In genomic region chr12:58334163-58334562, GRCm38 (mm10) we compare ENCODE assay signal across 16 mouse cellular contexts.
DNase-seq lines count a peak whose midpoint lies in the region; ATAC-seq and TF ChIP-seq lines count a peak whose summit lies in the region.
"Had no signal": no experiment of that assay in that cellular context is flagged by ENCODE, and none has a peak within 500 bp of the region (broad histone marks: within the 10 kb centered on the region; RNA-seq: fewer than 3 reads in every experiment).

No protein-coding gene starts in this region.

- no peak for ATAC-seq in hindbrain, embryonic 14.5 days (ENCODE audit: low FRiP score)
- ATAC-seq in hindbrain, embryonic 13.5 days (ENCODE audit: low FRiP score), result no peak
- no peak for ATAC-seq in lung, postnatal 0 days

- no peaks in the 10 kb centered on the region for H3K4me1 ChIP-seq in hindbrain, embryonic 14.5 days (replicated peaks; ENCODE audit: control insufficient read depth, insufficient read depth, low read length)
- H3K4me1 ChIP-seq in hindbrain, embryonic 13.5 days (replicated peaks), result no peaks in the 10 kb centered on the region
- H3K4me1 ChIP-seq in CH12.LX (ENCODE audit: control insufficient read depth in 1 of 2, insufficient read depth in 2 of 2), result no peaks in the 10 kb centered on the region
- H3K4me1 ChIP-seq in MEL (ENCODE audit: control insufficient read depth in 1 of 2, insufficient read depth in 2 of 2, low read length in 2 of 2), result no peaks in the 10 kb centered on the region
- H3K4me1 ChIP-seq in lung, postnatal 0 days (ENCODE audit: insufficient read depth, low read depth, low read length), result no peaks in the 10 kb centered on the region
- H3K4me1 ChIP-seq in thymus, adult 2 months (replicated peaks; ENCODE audit: control insufficient read depth, insufficient read depth, low read length), result no peaks in the 10 kb centered on the region
- H3K4me1 ChIP-seq: embryonic facial prominence, embryonic 15.5 days; forebrain, embryonic 12.5 days; limb, embryonic 13.5 days; liver, embryonic 15.5 days had no signal

- TF ChIP-seq CTCF in CH12.LX (conservative IDR thresholded peaks at IDR 0.05 in 1 of 2, IDR thresholded peaks at IDR 0.05 in 1 of 2; ENCODE audit: low read depth in 2 of 2, low read length in 2 of 2) (peak in 1 of 2 experiments; percentile 21; a peak in 1 of 4 replicates), MEL (IDR thresholded peaks at IDR 0.05 in 2 of 3, conservative IDR thresholded peaks at IDR 0.05 in 1 of 3; ENCODE audit: control insufficient read depth in 1 of 3, insufficient read depth in 1 of 3, low read depth in 2 of 3, low read length in 3 of 3, poor library complexity in 1 of 3, severe bottlenecking in 1 of 3) (peak in 1 of 3 experiments; percentile 7; a peak in 1 of 6 replicates)
- TF ChIP-seq CTCF in lung, postnatal 0 days (IDR thresholded peaks at IDR 0.05), result peak; percentile 26
- TF ChIP-seq CTCF in thymus, adult 2 months (IDR thresholded peaks at IDR 0.05; ENCODE audit: borderline replicate concordance, control insufficient read depth, extremely low read depth, insufficient read depth, low read length, poor library complexity), result no peak

- no peaks in the 10 kb centered on the region for H3K27me3 ChIP-seq in hindbrain, embryonic 14.5 days (ENCODE audit: control insufficient read depth, insufficient read depth, low read length)
- H3K27me3 ChIP-seq in hindbrain, embryonic 13.5 days, result no peaks in the 10 kb centered on the region
- H3K27me3 ChIP-seq in CH12.LX (replicated peaks), result no peaks in the 10 kb centered on the region
- no peaks in the 10 kb centered on the region for H3K27me3 ChIP-seq in MEL (ENCODE audit: control insufficient read depth in 1 of 2, insufficient read depth in 2 of 2, low read length in 2 of 2)
- no peaks in the 10 kb centered on the region for H3K27me3 ChIP-seq in lung, postnatal 0 days (replicated peaks; ENCODE audit: insufficient read depth, low read length)
- H3K27me3 ChIP-seq in thymus, adult 2 months (ENCODE audit: control insufficient read depth, insufficient read depth, low read length), result no peaks in the 10 kb centered on the region
- H3K27me3 ChIP-seq: embryonic facial prominence, embryonic 15.5 days; forebrain, embryonic 12.5 days; limb, embryonic 13.5 days; liver, embryonic 15.5 days had no signal

- peak; percentile 20 for DNase-seq in hindbrain, embryonic 14.5 days (ENCODE audit: low spot score)
- DNase-seq in CH12.LX (ENCODE audit: extremely low read depth) (peak; percentile 39), MEL (ENCODE audit: low read depth, low spot score) (peak; percentile 5)
- DNase-seq in lung, postnatal 0 days (ENCODE audit: low spot score), result no peak
- DNase-seq in thymus, postnatal 0 days (ENCODE audit: low spot score), result no peak
- DNase-seq in cerebellum, postnatal 4 days (ENCODE audit: low spot score in 2 of 2), result no peak
- DNase-seq in thymus, adult 2 months, result no peak
- DNase-seq: heart, postnatal 10 days; kidney, postnatal 25 days; thymus, adult 18-20 months had no signal

- H3K36me3 ChIP-seq in hindbrain, embryonic 14.5 days (replicated peaks; ENCODE audit: control insufficient read depth, insufficient read depth), result no peaks in the 10 kb centered on the region
- H3K36me3 ChIP-seq in hindbrain, embryonic 13.5 days, result no peaks in the 10 kb centered on the region
- H3K36me3 ChIP-seq in CH12.LX (replicated peaks in 1 of 2; ENCODE audit: control insufficient read depth in 1 of 2, insufficient read depth in 1 of 2, low read length in 1 of 2) (no peaks in the 10 kb centered on the region), MEL (ENCODE audit: control insufficient read depth in 1 of 2, insufficient read depth in 2 of 2, low read length in 2 of 2) (no peaks in the 10 kb centered on the region)
- H3K36me3 ChIP-seq in lung, postnatal 0 days (ENCODE audit: insufficient read depth, low read length), result no peaks in the 10 kb centered on the region
- no peaks in the 10 kb centered on the region for H3K36me3 ChIP-seq in thymus, adult 2 months (ENCODE audit: control insufficient read depth, insufficient read depth, low read length)
- H3K36me3 ChIP-seq: embryonic facial prominence, embryonic 15.5 days; forebrain, embryonic 12.5 days; limb, embryonic 13.5 days; liver, embryonic 15.5 days; midbrain, embryonic 10.5 days had no signal

- no peaks in the 10 kb centered on the region for H3K79me2 ChIP-seq in CH12.LX (replicated peaks; ENCODE audit: control insufficient read depth, extremely low read depth, insufficient read depth, poor library complexity, severe bottlenecking)
- H3K79me2 ChIP-seq in MEL (ENCODE audit: control insufficient read depth, insufficient read depth, low read length, poor library complexity), result no peaks in the 10 kb centered on the region

- dilution Hi-C loops in CH12.LX (cut with MboI; ENCODE audit: extremely low pct_ligation_motif_present, extremely low pct_unique_long_range_greater_than_20kb, low sequenced_read_pairs), result no loop called here

- H3K4me2 ChIP-seq in hindbrain, embryonic 14.5 days (replicated peaks), result no peak overlapping the region
- H3K4me2 ChIP-seq in hindbrain, embryonic 13.5 days, result no peak overlapping the region
- H3K4me2 ChIP-seq in CH12.LX (ENCODE audit: insufficient read depth, low read depth, poor library complexity, severe bottlenecking), result no peak overlapping the region
- no peak overlapping the region for H3K4me2 ChIP-seq in lung, postnatal 0 days (replicated peaks; ENCODE audit: low read depth, low read length)
- H3K4me2 ChIP-seq: embryonic facial prominence, embryonic 15.5 days; forebrain, embryonic 12.5 days; limb, embryonic 13.5 days; liver, embryonic 15.5 days had no signal

- H3K4me3 ChIP-seq in hindbrain, embryonic 14.5 days (replicated peaks; ENCODE audit: low read length), result no peak overlapping the region
- no peak overlapping the region for H3K4me3 ChIP-seq in hindbrain, embryonic 13.5 days
- H3K4me3 ChIP-seq in CH12.LX (replicated peaks in 1 of 3; ENCODE audit: low read depth in 2 of 3, low read length in 2 of 3, poor library complexity in 1 of 3) (no peak overlapping the region), MEL (ENCODE audit: control insufficient read depth in 1 of 2, insufficient read depth in 1 of 2, low read depth in 2 of 2, low read length in 2 of 2) (no peak overlapping the region)
- no peak overlapping the region for H3K4me3 ChIP-seq in lung, postnatal 0 days (ENCODE audit: low read depth, low read length)
- H3K4me3 ChIP-seq in thymus, adult 2 months (ENCODE audit: control insufficient read depth, insufficient read depth, low read length), result no peak overlapping the region
- H3K4me3 ChIP-seq: embryonic facial prominence, embryonic 15.5 days; forebrain, embryonic 12.5 days; limb, embryonic 13.5 days; liver, embryonic 15.5 days; midbrain, embryonic 10.5 days had no signal

- H3K9ac ChIP-seq in hindbrain, embryonic 14.5 days, result no peak overlapping the region
- H3K9ac ChIP-seq in hindbrain, embryonic 13.5 days, result no peak overlapping the region
- H3K9ac ChIP-seq in CH12.LX (ENCODE audit: insufficient read depth, low read depth), result no peak overlapping the region
- no peak overlapping the region for H3K9ac ChIP-seq in MEL (ENCODE audit: control insufficient read depth, low read depth, low read length, poor library complexity, severe bottlenecking)
- no peak overlapping the region for H3K9ac ChIP-seq in lung, postnatal 0 days (replicated peaks; ENCODE audit: low read depth)
- H3K9ac ChIP-seq: embryonic facial prominence, embryonic 15.5 days; forebrain, embryonic 12.5 days; limb, embryonic 13.5 days; liver, embryonic 15.5 days had no signal

- H3K9me3 ChIP-seq in hindbrain, embryonic 14.5 days (ENCODE audit: control insufficient read depth, low read length), result no peaks in the 10 kb centered on the region
- no peaks in the 10 kb centered on the region for H3K9me3 ChIP-seq in hindbrain, embryonic 13.5 days
- H3K9me3 ChIP-seq in CH12.LX (replicated peaks; ENCODE audit: low read length), result no peaks in the 10 kb centered on the region
- no peaks in the 10 kb centered on the region for H3K9me3 ChIP-seq in MEL (replicated peaks; ENCODE audit: insufficient read depth, low read length)
- no peaks in the 10 kb centered on the region for H3K9me3 ChIP-seq in lung, postnatal 0 days (ENCODE audit: low read length)
- H3K9me3 ChIP-seq: embryonic facial prominence, embryonic 15.5 days; forebrain, embryonic 12.5 days; limb, embryonic 13.5 days; liver, embryonic 15.5 days; midbrain, embryonic 10.5 days had no signal

- TF ChIP-seq RAD21 in CH12.LX (IDR thresholded peaks at IDR 0.05; ENCODE audit: low read depth, low read length) (no peak; the same call in none of the 2 replicates), MEL (IDR thresholded peaks at IDR 0.05; ENCODE audit: low read depth, low read length) (no peak; the same call in 1 of the 2 replicates)

- in situ Hi-C loops in CH12.LX (cut with MboI; ENCODE audit: low pct_ligation_motif_present, low pct_unique_long_range_greater_than_20kb, low sequenced_read_pairs), result no loop called here

- no peak overlapping the region for H3K27ac ChIP-seq in hindbrain, embryonic 14.5 days
- no peak overlapping the region for H3K27ac ChIP-seq in hindbrain, embryonic 13.5 days
- no peak overlapping the region for H3K27ac ChIP-seq in CH12.LX (ENCODE audit: insufficient read depth, low read depth)
- no peak overlapping the region for H3K27ac ChIP-seq in MEL (ENCODE audit: control insufficient read depth, low read depth, low read length)
- H3K27ac ChIP-seq in lung, postnatal 0 days (ENCODE audit: low read length), result no peak overlapping the region
- no peak overlapping the region for H3K27ac ChIP-seq in thymus, adult 2 months (ENCODE audit: control insufficient read depth, insufficient read depth, low read length)
- H3K27ac ChIP-seq: embryonic facial prominence, embryonic 15.5 days; forebrain, embryonic 12.5 days; limb, embryonic 13.5 days; liver, embryonic 15.5 days; midbrain, embryonic 10.5 days had no signal

- no peak for TF ChIP-seq EP300 in CH12.LX (IDR thresholded peaks at IDR 0.05; ENCODE audit: low read length)
- no peak for TF ChIP-seq EP300 in MEL (IDR thresholded peaks at IDR 0.05; ENCODE audit: low read depth in 1 of 2, low read length in 2 of 2)
- no peak for TF ChIP-seq EP300 in lung, postnatal 0 days (IDR thresholded peaks at IDR 0.05)

- TF ChIP-seq POLR2A in CH12.LX (IDR thresholded peaks at IDR 0.05; ENCODE audit: low read depth, low read length) (no peak), MEL (IDR thresholded peaks at IDR 0.05; ENCODE audit: control insufficient read depth in 1 of 2, insufficient read depth in 1 of 2, low read depth in 1 of 2, low read length in 2 of 2, poor library complexity in 1 of 2) (no peak)
- no peak for TF ChIP-seq POLR2A in thymus, adult 2 months (IDR thresholded peaks at IDR 0.05; ENCODE audit: control insufficient read depth, extremely low read depth, insufficient read depth, low read length, poor library complexity)

TF ChIP-seq in CH12.LX, 34 proteins besides CTCF, POLR2A, EP300 and RAD21 (continues in another document):
- TF ChIP-seq MAX (IDR thresholded peaks at IDR 0.05; ENCODE audit: low read length) (no peak), JUND (conservative IDR thresholded peaks at IDR 0.05; ENCODE audit: low read depth, low read length) (no peak), SMC3 (IDR thresholded peaks at IDR 0.05; ENCODE audit: low read depth, low read length) (peak; percentile 26; the same call in 1 of the 2 replicates)

TF ChIP-seq in MEL, 35 proteins besides CTCF, POLR2A, EP300 and RAD21 (continues in another document):
- TF ChIP-seq ETS1 (IDR thresholded peaks at IDR 0.05; ENCODE audit: low read depth, low read length), result no peak
- no peak for TF ChIP-seq CHD2 (IDR thresholded peaks at IDR 0.05; ENCODE audit: low read length)

Comparison
In these comparisons a context has a peak if more than half of its experiments do, and no peak if none do; other contexts are left out.
1. DNase-seq: peak in hindbrain, embryonic 14.5 days (single experiment), CH12.LX (single experiment) and MEL (single experiment); none in lung, postnatal 0 days (single experiment), thymus, postnatal 0 days (single experiment), cerebellum, postnatal 4 days (0 of 2) and thymus, adult 2 months (single experiment).